Mouse (Mus musculus) megakaryocyte, embryonic 14.5 days (primary cell): Measurements from ENCODE around the gene C1qtnf4.

Source experiments
- FLI1 ChIP-seq: IDR thresholded peaks from 2 replicates; pipeline ENCODE4 v1.6.1; 2012; ENCODE audit warnings: low read length, inconsistent platforms, mixed read lengths
- GATA1 ChIP-seq: IDR thresholded peaks from 3 replicates; pipeline ENCODE4 v1.6.1; 2012; ENCODE audit warnings: mixed read lengths, low read length, inconsistent platforms, borderline replicate concordance

GRCm38 (mm10) chr2:90889550-90890548 is 4.2 kb downstream of the C1qtnf4 start:
- TF ChIP-seq GATA1 (no peak), FLI1 (no peak)
